Mouse (Mus musculus) E14TG2a.4 (cell line): Measurements from ENCODE around the gene Gcnt2.

Experiments used
- CTCF ChIP-seq: conservative IDR thresholded peaks from 2 replicates; pipeline ENCODE4 v1.5.1; 2014; ENCODE audit warnings: low read length
- NANOG ChIP-seq: IDR thresholded peaks from 2 replicates; pipeline ENCODE4 v1.6.1; 2014; ENCODE audit warnings: borderline replicate concordance, low read length, mixed read lengths
- POU5F1 ChIP-seq: IDR thresholded peaks from 2 replicates; pipeline ENCODE4 v1.6.1; 2014; ENCODE audit warnings: low read length, borderline replicate concordance

- TF ChIP-seq CTCF (no peak), NANOG (no peak), POU5F1 (no peak)
Observed at GRCm38 (mm10) chr13:40857281-40857818, 2.2 kb upstream of the Gcnt2 start.
